Mouse (Mus musculus) embryonic fibroblast, embryonic 13.5 days (primary cell): ENCODE data around the gene Tcp11l2. TPM values are rescaled to one million over a fixed set of nuclear protein-coding genes. Genes with fewer than 3 reads are reported as not detected.

Experiments used
- H3K27ac ChIP-seq: 2 replicates; pipeline ENCODE4 v1.5.1; 2012; ENCODE audit warnings: low read length, control low read depth, inconsistent platforms; ENCODE audit not compliant: insufficient read depth
- H3K4me1 ChIP-seq: 2 replicates; pipeline ENCODE4 v1.6.1; 2011; ENCODE audit warnings: low read length; ENCODE audit not compliant: control insufficient read depth, insufficient read depth
- H3K4me3 ChIP-seq: 2 replicates; pipeline ENCODE4 v1.5.1; 2011; ENCODE audit warnings: mild to moderate bottlenecking, control low read depth, low read length; ENCODE audit not compliant: insufficient read depth
- CTCF ChIP-seq: IDR thresholded peaks from 2 replicates; pipeline ENCODE4 v1.5.1; 2011; ENCODE audit warnings: mild to moderate bottlenecking, control low read depth, low read length, moderate library complexity, borderline replicate concordance; ENCODE audit not compliant: insufficient read depth
- POLR2A ChIP-seq: IDR thresholded peaks from 2 replicates; pipeline ENCODE4 v1.6.1; 2011; ENCODE audit warnings: low read depth, mild to moderate bottlenecking, control low read depth, low read length, moderate library complexity
- polyA plus RNA-seq: library from polyadenylated mRNA; stranded (reverse); fragments of >200 nt; gene quantifications from 2 replicates; pipeline ENCODE4 v1.2.4, GENCODE M21; 2011; ENCODE audit warnings: low read depth; ENCODE audit not compliant: missing spikeins, insufficient read length

Tcp11l2 gene
- 6.7 and 8.4 TPM in 2 replicates for polyA plus RNA-seq

GRCm38 (mm10) chr10:84576395-84577070, at the start of gene Tcp11l2:
Gene Tcp11l2, plus strand, starts transcription at chr10:84576626.
- Histone ChIP-seq H3K27ac (no peak within 1 kb of the TSS), H3K4me3 (peak within 1 kb of the TSS; percentile 70), H3K4me1 (peaks cover 2% of the 10 kb centered on the region; the same call in 1 of the 2 replicates)
- TF ChIP-seq CTCF (no peak), POLR2A (0 out of 2 replicates have a peak, but pooled peaks have one; percentile 33)

GRCm38 (mm10) chr10:84527070-84527469, 49.4 kb upstream of the Tcp11l2 start:
- TF ChIP-seq CTCF: no peak
- no peak for TF ChIP-seq POLR2A
- H3K27ac ChIP-seq: no peak overlapping the region
- H3K4me3 ChIP-seq: no peak overlapping the region
- peaks cover 16% of the 10 kb centered on the region; the same call in 1 of the 2 replicates for H3K4me1 ChIP-seq

- Histone ChIP-seq H3K4me3 (no peak overlapping the region), H3K4me1 (peaks cover 16% of the 10 kb centered on the region; the same call in 1 of the 2 replicates), H3K27ac (no peak overlapping the region)
- TF ChIP-seq CTCF (no peak), POLR2A (no peak)
These were observed 48.8 kb upstream of the Tcp11l2 start for GRCm38 (mm10) chr10:84527631-84528030.

GRCm38 (mm10) chr10:84530388-84530787, 46.0 kb upstream of the Tcp11l2 start:
- no peak overlapping the region for H3K27ac ChIP-seq
- peaks cover 16% of the 10 kb centered on the region; the same call in 1 of the 2 replicates for H3K4me1 ChIP-seq
- H3K4me3 ChIP-seq: peak overlapping the region; percentile 97; the same call in 1 of the 2 replicates
- TF ChIP-seq POLR2A: no peak

GRCm38 (mm10) chr10:84531576-84531975, 44.9 kb upstream of the Tcp11l2 start:
- TF ChIP-seq POLR2A: no peak
- TF ChIP-seq CTCF: no peak
- no peak overlapping the region for H3K27ac ChIP-seq

GRCm38 (mm10) chr10:84532191-84532889, 44.1 kb upstream of the Tcp11l2 start:
- Histone ChIP-seq H3K4me1 (peaks cover 16% of the 10 kb centered on the region; the same call in 1 of the 2 replicates), H3K27ac (peak overlapping the region; percentile 94), H3K4me3 (peak overlapping the region; percentile 97)
- no peak; the same call in 1 of the 2 replicates for TF ChIP-seq POLR2A
- no peak for TF ChIP-seq CTCF

More at GRCm38 (mm10) chr10:84531576-84531975, 44.9 kb upstream of the Tcp11l2 start:
- H3K4me1 ChIP-seq: peaks cover 16% of the 10 kb centered on the region; the same call in 1 of the 2 replicates
- H3K4me3 ChIP-seq: peak overlapping the region; percentile 97

- TF ChIP-seq POLR2A: peak; percentile 29
- no peak for TF ChIP-seq CTCF
- H3K4me1 ChIP-seq: peaks cover 16% of the 10 kb centered on the region; the same call in 1 of the 2 replicates
- peak overlapping the region; percentile 97 for H3K4me3 ChIP-seq
- H3K27ac ChIP-seq: peak overlapping the region; percentile 94
These were observed 43.2 kb upstream of the Tcp11l2 start for GRCm38 (mm10) chr10:84532911-84533882.

- Histone ChIP-seq H3K4me3 (peak within 1 kb of the TSS; percentile 97), H3K27ac (peak within 1 kb of the TSS; percentile 94), H3K4me1 (peaks cover 16% of the 10 kb centered on the region; the same call in 1 of the 2 replicates)
- TF ChIP-seq CTCF (no peak), POLR2A (peak; percentile 84)
These were observed 42.3 kb upstream of the Tcp11l2 start, which contains the start of gene Ckap4 for GRCm38 (mm10) chr10:84533912-84534671. Gene Ckap4, minus strand, starts transcription at chr10:84534062.

- H3K27ac ChIP-seq: no peak overlapping the region
- peaks cover 12% of the 10 kb centered on the region; the same call in 1 of the 2 replicates for H3K4me1 ChIP-seq
- no peak overlapping the region for H3K4me3 ChIP-seq
- TF ChIP-seq CTCF (no peak), POLR2A (no peak)
These were observed 41.0 kb upstream of the Tcp11l2 start for GRCm38 (mm10) chr10:84535458-84535857.
